Mouse (Mus musculus) bone marrow, adult 2 months (tissue): ENCODE measurements around the gene Tecpr1.

Experiments used
- CTCF ChIP-seq: fragments of 200-500 bp; IDR thresholded peaks from 2 replicates; pipeline ENCODE4 v1.5.1; 2011; ENCODE audit warnings: low read length, control low read depth; ENCODE audit not compliant: control insufficient read depth, insufficient read depth
- POLR2A ChIP-seq: fragments of 200-500 bp; IDR thresholded peaks from 2 replicates; pipeline ENCODE4 v1.6.1; 2011; ENCODE audit warnings: low read depth, mild to moderate bottlenecking, control low read depth, low read length, borderline replicate concordance; ENCODE audit not compliant: control insufficient read depth

DNA sequence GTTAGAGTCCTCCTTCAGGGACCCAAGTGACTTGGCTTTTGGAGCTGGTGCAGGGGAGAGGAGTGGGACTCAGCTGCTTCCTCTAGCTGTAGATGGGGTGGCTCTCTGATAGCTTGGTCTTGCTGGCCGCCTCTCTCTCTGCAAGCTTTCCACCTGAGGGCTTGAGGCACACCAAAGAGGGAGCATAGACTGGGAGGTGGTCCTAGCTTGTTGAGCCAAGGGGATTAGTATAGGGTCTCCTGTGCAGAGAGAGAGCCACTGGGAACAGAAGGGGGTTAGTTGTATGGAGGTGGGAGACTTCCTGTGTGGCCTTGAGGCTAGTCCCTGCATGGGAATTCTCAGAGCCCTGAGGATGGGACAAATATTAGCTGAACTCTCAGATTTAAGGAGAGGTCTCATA is 33.5 kb upstream of the Tecpr1 start:
- no peak for TF ChIP-seq POLR2A
- no peak for TF ChIP-seq CTCF
